ENCODE assay signal across 8 mouse cellular contexts in genomic region chr16:46496889-46497685, GRCm38 (mm10). TPM values are rescaled to one million over a fixed set of nuclear protein-coding genes. Genes with fewer than 3 reads are reported as not detected.
A peak's percentile ranks its signal among the peaks of the same experiment; 100 is the strongest.
DNase-seq lines count a peak whose midpoint lies in the region; TF ChIP-seq lines count a peak whose summit lies in the region.

No protein-coding gene starts in this region.

- no peaks in the 10 kb centered on the region for H3K4me1 ChIP-seq in cortical plate, adult 2 months (ENCODE audit: control insufficient read depth, insufficient read depth, low read length)

- TF ChIP-seq CTCF in cortical plate, adult 2 months (IDR thresholded peaks at IDR 0.05; ENCODE audit: extremely low read depth, insufficient read depth, low read length): no peak
- TF ChIP-seq CTCF in left cerebral cortex, adult 2 months (IDR thresholded peaks at IDR 0.05): no peak; the same call in 1 of the 2 replicates

- H3K27ac ChIP-seq in cortical plate, adult 2 months (ENCODE audit: insufficient read depth, low read length): peak overlapping the region; percentile 74
- H3K27ac ChIP-seq in left cerebral cortex, adult 2 months: peak overlapping the region; percentile 82

- intact Hi-C loops in gastrocnemius, postnatal 14 days (cut with DNase I; ENCODE audit: low total_unique reads): no loop called here
- intact Hi-C loops in left cerebral cortex, adult 2 months (cut with DNase I): loop anchor here (5.0 to 10.0 kb wide), 6 partner anchors 90 to 1028 kb away; no protein-coding TSS in a partner anchor

- peak; percentile 94 to 98 for DNase-seq in adrenal gland, adult (ENCODE audit: inconsistent age in 2 of 2, low spot score in 1 of 2)
- peak; percentile 95 for DNase-seq in gastrocnemius, postnatal 14 days
- peak; percentile 50 for DNase-seq in induced T-regulatory cell, adult 2 months (ENCODE audit: low read depth)
- DNase-seq in left cerebral cortex, adult 2 months (ENCODE audit: extremely low spot score in 1 of 2, low spot score in 2 of 2): peak; percentile 93 to 94
- DNase-seq in lung, postnatal 4 days: peak; percentile 94 to 98
- peak; percentile 96 for DNase-seq in right cerebral cortex, postnatal 10 days (ENCODE audit: low spot score in 2 of 2)
- DNase-seq in urinary bladder, postnatal 25 days (ENCODE audit: low spot score): peak; percentile 85

- H3K4me3 ChIP-seq in cortical plate, adult 2 months (ENCODE audit: insufficient read depth, low read length): peak overlapping the region; percentile 94
- peak overlapping the region; percentile 76 for H3K4me3 ChIP-seq in left cerebral cortex, adult 2 months

- TF ChIP-seq POLR2A in cortical plate, adult 2 months (IDR thresholded peaks at IDR 0.05; ENCODE audit: extremely low read depth, insufficient read depth, low read length): peak; percentile 89

RNA-seq across cellular contexts. Expression of gene Nectin3, which starts 1.2 kb away (rescaled TPM):
- polyA plus RNA-seq in cortical plate, adult 2 months (2012; rRNA removed): 21.9 and 24.0 TPM in 2 replicates
- total RNA-seq in gastrocnemius, postnatal 14 days (2021): 10 to 100 TPM; 10.1 to 10.5 TPM
- total RNA-seq in left cerebral cortex, adult 2 months (2021): 10 to 100 TPM; 51.2 to 63.8 TPM

Comparison
In these comparisons a context has a peak if more than half of its experiments do, and no peak if none do; other contexts are left out.
1. Peak in every context shown above with its lines: DNase-seq, H3K4me3 ChIP-seq and H3K27ac ChIP-seq.
2. RNA of gene Nectin3, which starts 1.2 kb away (total RNA-seq): 51.2 to 63.8 TPM in left cerebral cortex, adult 2 months; 10.1 to 10.5 TPM in gastrocnemius, postnatal 14 days; every median in the first group is over 4 times any median in the second.